Mouse (Mus musculus): ENCODE results near the gene Cep170b.

Cep170b gene

DNA sequence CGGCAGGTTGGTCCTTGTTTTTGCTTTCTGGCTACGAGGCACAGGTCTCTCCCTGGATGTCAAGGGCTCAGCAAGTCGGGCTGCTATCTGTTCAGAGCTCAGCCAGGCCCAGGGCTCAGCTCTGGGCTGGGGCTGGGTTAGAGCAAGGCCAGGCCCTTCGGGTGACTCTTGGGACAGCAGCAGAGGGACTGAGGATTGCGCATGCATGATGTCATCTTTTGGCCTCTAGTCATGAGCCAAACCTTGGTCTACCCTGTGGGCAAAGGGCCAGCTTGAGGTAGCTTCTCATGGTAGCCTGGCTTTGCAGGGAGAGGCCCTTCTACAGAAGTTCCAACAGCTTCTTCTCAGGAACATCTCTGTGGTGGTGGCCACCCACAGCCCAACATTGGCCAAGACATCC is 43.9 kb downstream of the Cep170b start:
- no peak for DNase-seq (ENCODE audit: low read depth)

DNA sequence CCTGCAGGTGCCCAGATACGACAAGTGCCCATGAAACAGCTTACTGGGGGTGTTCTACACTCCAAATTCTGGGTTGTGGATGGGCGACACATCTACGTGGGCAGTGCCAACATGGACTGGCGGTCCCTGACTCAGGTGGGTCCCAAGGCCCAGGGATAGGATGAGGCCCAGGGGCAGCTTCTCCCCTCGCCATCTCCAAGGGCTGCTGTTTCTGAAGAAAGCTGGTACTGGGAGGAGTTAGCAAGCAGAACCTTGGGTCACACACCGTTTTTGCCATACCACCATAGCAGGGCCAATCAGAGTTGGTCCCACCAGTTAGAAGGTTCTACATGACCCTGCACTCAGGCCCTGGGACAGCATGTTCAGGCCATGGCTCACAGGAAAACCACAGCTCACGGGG is 44.7 kb downstream of the Cep170b start:
- no peak for DNase-seq (ENCODE audit: low read depth)

DNA sequence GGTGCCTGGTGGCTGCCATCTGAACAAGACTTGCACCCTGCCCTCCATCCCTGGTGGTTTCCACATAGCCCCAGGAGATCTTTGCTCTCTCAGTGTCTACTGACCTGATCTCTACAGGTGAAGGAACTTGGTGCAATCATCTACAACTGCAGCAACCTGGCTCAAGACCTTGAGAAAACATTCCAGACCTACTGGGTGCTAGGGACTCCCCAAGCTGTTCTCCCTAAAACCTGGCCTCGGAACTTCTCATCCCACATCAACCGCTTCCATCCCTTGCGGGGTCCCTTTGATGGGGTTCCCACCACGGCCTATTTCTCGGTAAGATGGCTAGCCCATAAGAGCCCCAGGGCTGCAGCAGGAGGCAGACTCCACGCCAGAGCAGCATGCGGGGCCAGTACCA is 46.3 kb downstream of the Cep170b start:
- DNase-seq (ENCODE audit: low read depth) = no peak

DNA sequence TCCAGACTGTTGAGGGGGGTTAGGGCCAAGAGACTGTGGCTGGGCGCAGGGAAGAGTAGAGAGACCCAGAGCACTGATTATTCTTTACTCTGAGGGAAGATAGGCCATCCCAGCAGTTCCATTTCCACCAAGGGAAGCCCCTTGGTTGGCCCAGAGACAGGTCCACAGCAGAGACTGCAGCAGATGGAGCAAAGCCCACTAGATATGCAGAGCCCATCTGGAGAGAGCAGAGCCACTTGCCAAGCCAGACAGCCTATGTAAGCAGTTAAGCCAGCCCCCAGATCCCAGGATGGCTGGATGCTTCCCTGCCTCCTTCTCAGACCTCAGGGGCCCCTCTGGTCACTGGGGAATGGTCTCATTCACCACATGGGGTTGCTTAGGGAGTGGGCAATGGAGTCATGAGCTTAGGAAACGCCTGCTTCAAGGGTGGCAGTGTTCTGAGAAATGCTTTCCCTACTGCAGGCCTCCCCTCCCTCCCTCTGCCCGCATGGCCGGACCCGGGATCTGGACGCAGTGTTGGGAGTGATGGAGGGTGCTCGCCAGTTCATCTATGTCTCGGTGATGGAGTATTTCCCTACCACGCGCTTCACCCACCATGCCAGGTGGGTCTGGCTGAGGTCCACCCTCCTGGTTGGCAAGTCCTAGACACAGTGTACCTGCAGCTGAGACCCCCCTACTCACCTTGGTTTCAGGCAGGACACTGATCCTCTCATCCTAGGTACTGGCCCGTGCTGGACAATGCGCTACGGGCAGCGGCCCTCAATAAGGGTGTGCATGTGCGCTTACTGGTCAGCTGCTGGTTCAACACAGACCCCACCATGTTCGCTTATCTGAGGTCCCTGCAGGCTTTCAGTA is 47.0 kb downstream of the Cep170b start:
- DNase-seq (ENCODE audit: low read depth) = no peak

DNA sequence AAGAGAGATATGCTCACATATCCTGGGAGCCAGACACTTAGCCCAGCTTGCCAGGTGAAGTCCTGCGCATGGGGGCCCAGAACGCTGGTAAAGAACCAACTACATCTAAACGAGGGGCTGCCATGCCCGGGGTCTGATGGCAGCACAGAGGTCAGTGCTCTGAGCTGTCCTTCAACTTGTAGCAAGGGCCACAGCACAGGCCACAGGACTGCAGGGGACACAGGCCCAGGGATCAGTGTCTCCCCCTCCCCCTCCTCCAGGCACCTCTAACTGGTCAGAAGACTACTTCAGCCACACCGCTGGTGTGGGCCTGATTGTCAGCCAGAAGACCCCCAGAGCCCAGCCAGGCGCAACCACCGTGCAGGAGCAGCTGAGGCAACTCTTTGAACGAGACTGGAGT is 47.9 kb downstream of the Cep170b start:
- no peak for DNase-seq (ENCODE audit: low read depth)

DNA sequence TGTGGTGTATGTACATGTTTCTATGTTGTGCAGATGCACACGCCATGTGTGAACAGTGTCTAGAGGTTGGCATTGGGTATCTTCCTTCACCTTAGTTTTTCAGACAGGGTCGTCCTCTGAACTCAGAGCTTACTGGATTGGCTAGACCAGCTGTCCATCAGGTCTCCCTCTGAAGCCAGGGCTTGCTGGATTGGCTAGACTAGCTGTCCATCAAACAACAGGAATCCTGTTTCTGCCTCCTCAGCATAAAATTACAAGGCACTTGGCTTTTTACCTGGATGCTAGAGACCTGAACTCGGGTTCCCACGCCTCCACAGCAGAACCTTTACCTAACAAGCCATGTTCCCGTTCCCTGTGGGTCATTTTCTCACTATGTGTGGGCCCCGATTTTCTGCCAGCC is 48.8 kb downstream of the Cep170b start:
- no peak for DNase-seq (ENCODE audit: low read depth)

DNA sequence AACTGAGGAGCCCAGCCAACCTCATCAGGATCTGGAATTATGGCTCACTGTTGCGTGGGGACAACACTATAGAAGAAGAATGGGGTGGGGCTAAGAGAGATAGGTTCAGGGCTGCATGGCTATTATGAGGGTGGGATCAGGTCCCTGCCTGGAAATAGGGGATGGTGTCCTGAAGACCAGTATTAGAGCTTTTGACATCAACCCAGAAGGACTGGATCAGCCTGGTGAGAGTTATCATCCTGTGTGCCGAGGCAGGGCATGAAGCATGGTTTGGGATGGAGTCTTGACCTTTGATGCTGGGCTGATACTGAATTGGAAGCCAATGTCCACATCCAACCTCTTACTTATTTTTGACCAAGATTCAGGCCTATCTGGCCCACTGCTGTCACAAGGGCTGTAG is 49.5 kb downstream of the Cep170b start:
- DNase-seq (ENCODE audit: low read depth) = no peak

DNA sequence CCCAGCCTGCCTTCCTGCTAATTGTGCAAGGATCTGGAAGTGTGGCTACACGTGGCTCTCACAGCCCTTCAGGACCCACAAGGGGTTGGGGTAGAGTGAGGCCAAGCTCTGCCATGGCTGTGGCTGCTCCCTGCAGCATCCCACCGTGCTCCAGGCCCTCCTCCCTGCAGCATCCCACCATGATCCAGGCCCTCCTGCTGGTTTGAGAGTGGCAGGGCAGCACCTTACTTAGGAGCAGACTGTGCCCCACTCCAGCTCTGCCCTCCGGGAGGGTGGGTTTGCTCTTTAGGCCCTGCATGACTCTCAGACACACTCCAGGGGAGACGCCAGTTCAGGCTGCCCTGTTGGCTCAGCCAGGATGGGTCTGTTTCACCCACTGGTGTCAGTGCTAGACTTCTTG is 50.1 kb downstream of the Cep170b start:
- no peak for DNase-seq (ENCODE audit: low read depth)

DNA sequence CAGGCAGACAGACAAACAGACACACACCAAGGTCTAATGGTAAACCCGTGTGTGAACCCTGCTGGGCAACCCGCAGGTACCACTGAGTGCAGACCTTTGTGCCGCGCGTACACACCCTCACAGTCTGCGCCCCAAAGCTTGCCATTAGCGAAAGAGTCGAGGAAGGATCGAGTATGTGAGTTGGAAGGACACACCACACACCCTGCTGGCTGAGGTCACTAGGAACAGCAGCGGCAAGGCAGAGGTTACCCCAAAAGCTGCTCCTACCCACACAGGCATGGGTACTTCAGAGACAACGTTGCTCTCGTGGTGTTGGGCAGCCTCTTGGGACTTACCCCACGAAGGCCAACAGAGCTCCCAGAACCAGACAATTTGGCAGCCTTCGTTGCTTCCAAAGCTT is 52.1 kb downstream of the Cep170b start:
- DNase-seq (ENCODE audit: low read depth) = no peak

DNA sequence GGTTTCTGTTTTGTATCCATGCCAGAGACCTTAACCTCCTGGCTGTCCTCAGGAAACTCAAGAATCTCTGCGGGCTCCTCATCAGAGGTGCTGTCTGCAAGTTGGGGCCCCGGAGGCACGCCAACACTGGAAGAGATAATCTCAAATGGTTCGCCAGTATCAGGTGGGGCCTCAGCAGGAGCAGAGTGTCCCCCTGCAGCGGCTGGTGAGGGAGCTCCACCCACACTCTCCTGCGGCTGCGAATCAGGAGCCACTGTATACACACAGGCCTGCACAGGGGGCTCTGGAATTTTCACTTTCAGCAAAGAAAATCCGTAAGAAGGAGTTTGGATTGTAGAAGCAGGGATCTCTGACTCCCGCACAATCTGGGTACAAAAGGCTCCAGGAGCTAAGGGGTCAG is 53.1 kb downstream of the Cep170b start:
- no peak for DNase-seq (ENCODE audit: low read depth)

DNA sequence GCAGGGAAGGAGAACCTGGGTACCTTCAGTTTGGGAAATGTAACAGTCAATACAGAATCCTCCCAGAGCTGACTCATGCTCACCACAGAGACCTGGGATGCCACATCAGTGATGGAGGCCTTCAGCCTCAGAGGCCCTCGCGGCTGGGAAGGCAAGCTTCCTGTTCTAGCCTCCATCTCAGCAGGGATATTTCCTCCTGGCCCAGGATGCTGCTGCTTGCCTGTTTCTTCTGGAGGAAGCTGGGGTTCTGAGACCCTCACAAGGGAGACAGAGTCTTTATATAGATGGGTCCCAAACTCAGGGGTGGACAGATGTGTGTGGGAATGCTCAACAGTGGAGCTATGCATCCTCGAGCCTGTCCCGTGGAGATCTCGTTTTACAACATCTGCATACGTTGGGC is 53.8 kb downstream of the Cep170b start:
- DNase-seq (ENCODE audit: low read depth) = no peak

DNA sequence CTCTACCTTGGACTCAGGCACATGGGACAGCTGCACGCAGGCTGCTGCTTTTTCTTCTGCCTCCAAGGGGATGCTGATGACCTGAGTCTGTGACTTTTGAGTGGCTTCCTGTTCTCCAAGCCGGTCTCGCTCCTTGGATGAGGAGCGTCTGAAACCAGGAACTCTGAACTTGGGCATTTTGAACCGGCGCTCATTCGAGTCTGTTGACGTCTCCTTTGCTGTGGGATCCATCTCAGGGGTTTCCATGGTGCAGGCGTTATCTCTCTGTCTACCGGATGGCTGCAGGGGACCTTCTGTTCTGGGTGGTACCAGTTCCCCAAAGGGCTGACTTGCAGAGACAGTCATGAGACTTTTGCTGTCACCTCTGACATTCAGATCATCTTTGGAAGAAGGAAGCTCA is 54.2 kb downstream of the Cep170b start:
- DNase-seq (ENCODE audit: low read depth) = no peak

DNA sequence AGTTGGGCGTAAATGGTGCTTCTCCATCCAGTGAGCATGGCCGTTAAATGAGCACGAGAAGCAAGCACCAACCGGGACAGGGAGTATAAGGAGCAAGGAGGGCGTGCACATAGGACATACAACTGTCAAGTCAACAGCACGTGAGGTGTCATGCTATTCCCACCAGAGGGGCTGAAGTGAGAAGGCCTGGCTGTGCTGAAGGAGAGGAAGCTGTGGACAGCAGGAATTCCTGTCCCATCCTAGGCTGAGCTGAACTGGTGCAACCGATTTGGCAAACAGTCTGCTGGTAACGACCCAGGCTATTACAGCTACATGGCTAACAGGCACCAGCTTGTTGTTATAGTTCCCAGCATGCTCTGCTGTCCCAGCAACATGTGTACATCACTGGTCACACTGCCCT is 70.8 kb downstream of the Cep170b start:
- DNase-seq (ENCODE audit: low read depth) = no peak

DNA sequence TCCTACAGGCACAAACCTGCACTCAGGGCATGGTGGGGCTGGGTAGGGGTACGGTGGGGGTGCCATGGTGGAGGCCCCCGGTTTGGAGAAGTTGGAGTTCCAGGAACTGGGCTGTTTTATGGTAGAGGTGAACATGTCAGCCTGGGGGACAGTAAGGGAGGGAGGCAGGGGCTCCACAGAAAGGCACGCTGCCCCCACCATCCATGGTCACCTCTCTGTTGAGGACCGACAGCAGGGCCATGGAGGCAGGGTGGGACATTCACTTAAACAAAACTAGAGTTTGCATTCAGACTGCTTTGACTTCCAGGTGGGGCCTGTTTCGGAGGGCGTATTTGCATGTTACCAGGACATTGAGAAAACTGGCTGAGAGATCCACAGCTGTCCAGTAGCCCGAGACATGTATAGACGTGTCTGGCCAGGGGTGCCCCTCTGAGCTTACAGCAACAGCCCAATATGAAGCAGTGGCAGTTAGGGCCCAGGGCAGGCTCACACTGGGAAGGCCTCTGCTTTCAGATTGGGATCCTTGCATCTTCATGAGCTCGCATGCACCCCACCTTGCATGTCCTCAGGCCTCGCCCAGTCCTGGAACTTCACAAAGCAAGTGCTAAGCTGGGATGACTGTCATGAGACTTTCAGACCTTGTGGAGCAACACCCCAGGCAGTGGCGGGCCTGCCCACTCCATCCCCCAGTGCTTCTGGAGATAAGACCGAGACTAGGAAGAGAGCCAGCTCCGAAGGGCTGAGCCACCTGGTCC is 73.5 kb downstream of the Cep170b start:
- no peak for DNase-seq (ENCODE audit: low read depth)

DNA sequence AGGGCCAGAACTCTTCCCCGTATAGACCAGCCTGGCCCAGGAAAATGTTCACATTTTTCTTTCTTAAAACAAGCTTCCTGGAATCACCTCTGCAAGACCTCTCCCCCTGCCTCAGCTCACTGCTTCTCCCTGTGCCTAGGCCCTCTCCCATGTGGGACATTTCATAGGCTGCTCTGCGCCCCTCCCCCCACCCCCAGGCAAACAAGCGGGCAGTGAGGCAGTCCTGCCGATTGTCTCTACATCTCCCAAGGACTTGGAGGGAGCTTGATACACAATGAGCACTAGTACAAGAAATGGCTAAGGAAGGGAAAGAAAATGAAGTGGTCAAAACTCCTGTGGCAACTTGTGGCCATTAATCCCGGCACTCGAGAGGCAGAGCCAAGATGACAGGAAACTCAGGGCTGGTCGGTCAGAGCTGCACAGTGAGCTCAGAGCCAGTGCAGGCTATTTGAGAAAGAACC is 74.1 kb downstream of the Cep170b start:
- no peak for DNase-seq (ENCODE audit: low read depth)

DNA sequence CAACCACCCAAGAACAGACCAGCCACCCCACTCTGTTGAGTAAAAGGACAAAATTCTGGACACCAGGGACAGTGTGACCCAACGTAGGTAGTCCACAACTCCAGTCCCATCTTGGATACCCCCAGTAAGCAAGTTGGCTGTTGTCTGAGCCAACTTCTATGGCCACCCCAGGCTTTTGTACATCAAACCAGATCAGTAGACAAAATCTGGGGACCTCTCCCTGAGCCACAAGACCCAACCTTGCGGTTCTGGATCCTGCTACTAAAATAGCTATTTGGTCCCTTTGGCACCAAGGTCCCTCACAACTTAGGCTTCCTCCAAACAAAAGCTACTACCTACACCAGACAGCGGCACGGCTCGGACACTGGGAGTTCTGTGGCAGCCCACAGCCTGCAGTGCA is 74.7 kb downstream of the Cep170b start:
- no peak for DNase-seq (ENCODE audit: low read depth)

DNA sequence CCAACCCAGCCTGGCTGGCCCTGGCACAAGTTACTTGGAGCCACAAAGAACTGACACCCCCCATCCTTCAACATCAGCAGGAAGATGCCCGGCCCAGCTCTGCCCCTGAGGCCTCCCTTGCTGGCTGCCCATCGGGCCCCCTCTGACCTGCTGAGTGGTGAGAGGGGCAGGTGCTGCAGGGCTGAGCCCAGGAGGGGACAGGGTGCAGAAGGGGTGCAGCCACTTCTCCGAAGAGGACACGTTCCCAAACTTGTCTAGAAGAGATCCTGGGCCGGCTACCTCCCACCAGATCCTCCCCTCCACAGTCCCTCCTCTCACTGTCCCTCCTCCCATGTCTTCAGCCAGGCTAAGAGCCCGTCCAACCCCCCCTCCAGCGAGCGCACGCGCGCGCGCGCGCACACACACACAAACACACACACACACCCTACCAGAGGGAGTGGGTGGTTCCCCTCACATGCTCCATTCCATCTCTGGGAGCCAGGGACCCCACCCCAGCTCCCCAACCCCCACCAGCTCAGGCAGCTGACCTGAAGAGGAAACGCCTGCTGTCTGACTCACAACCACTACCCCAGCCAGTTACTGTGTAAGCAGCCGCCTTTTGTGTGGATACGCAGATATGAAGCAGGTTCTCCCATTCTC is 75.3 kb downstream of the Cep170b start:
- no peak for DNase-seq (ENCODE audit: low read depth)
